Mouse (Mus musculus): ENCODE measurements around the gene Arcn1.

The Arcn1 gene

GRCm38 (mm10) chr9:44735886-44736285 is 31.8 kb downstream of the Arcn1 start:
- peaks cover 46% of the 10 kb centered on the region for H3K4me1 ChIP-seq (replicated peaks; ENCODE audit: low read depth, low read length)
- H3K36me3 ChIP-seq (ENCODE audit: insufficient read depth, low read length), result no peaks in the 10 kb centered on the region
- H3K27me3 ChIP-seq (ENCODE audit: insufficient read depth, low read length), result peaks cover 63% of the 10 kb centered on the region
- no peak for TF ChIP-seq NANOG (IDR thresholded peaks at IDR 0.05; ENCODE audit: borderline replicate concordance, low read length)
- TF ChIP-seq POU5F1 (IDR thresholded peaks at IDR 0.05; ENCODE audit: borderline replicate concordance, low read length), result no peak
- TF ChIP-seq CTCF (conservative IDR thresholded peaks at IDR 0.05; ENCODE audit: low read length), result no peak
- H3K9me3 ChIP-seq (ENCODE audit: low read length), result no peaks in the 10 kb centered on the region
- H3K4me3 ChIP-seq (replicated peaks; ENCODE audit: low read length), result no peak overlapping the region

- H3K36me3 ChIP-seq (ENCODE audit: insufficient read depth, low read length), result no peaks in the 10 kb centered on the region
Measured at GRCm38 (mm10) chr9:44734524-44735494, 32.8 kb downstream of the Arcn1 start, which contains the start of gene Phldb1. Phldb1 (minus strand) TSS chr9:44735198.

GRCm38 (mm10) chr9:44733671-44734523 is 33.7 kb downstream of the Arcn1 start:
- TF ChIP-seq CTCF (conservative IDR thresholded peaks at IDR 0.05; ENCODE audit: low read length) (no peak), NANOG (IDR thresholded peaks at IDR 0.05; ENCODE audit: borderline replicate concordance, low read length) (no peak), POU5F1 (IDR thresholded peaks at IDR 0.05; ENCODE audit: borderline replicate concordance, low read length) (no peak)
- H3K27me3 ChIP-seq (ENCODE audit: insufficient read depth, low read length), result peaks cover 68% of the 10 kb centered on the region
- no peaks in the 10 kb centered on the region for H3K36me3 ChIP-seq (ENCODE audit: insufficient read depth, low read length)
- peaks cover 46% of the 10 kb centered on the region for H3K4me1 ChIP-seq (replicated peaks; ENCODE audit: low read depth, low read length)
- peak overlapping the region; percentile 80 for H3K4me3 ChIP-seq (replicated peaks; ENCODE audit: low read length)
- no peaks in the 10 kb centered on the region for H3K9me3 ChIP-seq (ENCODE audit: low read length)

More at GRCm38 (mm10) chr9:44734524-44735494, 32.8 kb downstream of the Arcn1 start, which contains the start of gene Phldb1:
- peaks cover 66% of the 10 kb centered on the region for H3K27me3 ChIP-seq (ENCODE audit: insufficient read depth, low read length)
- peak within 1 kb of the TSS; percentile 80 for H3K4me3 ChIP-seq (replicated peaks; ENCODE audit: low read length)
- H3K4me1 ChIP-seq (replicated peaks; ENCODE audit: low read depth, low read length), result peaks cover 46% of the 10 kb centered on the region
- no peaks in the 10 kb centered on the region for H3K9me3 ChIP-seq (ENCODE audit: low read length)
- peak; percentile 21 for TF ChIP-seq CTCF (conservative IDR thresholded peaks at IDR 0.05; ENCODE audit: low read length)
- TF ChIP-seq NANOG (IDR thresholded peaks at IDR 0.05; ENCODE audit: borderline replicate concordance, low read length), result no peak

- no peaks in the 10 kb centered on the region for H3K9me3 ChIP-seq (ENCODE audit: low read length)
- H3K36me3 ChIP-seq (ENCODE audit: insufficient read depth, low read length), result no peaks in the 10 kb centered on the region
- H3K4me1 ChIP-seq (replicated peaks; ENCODE audit: low read depth, low read length), result peaks cover 44% of the 10 kb centered on the region
- H3K4me3 ChIP-seq (replicated peaks; ENCODE audit: low read length), result peak overlapping the region; percentile 80
- peaks cover 76% of the 10 kb centered on the region for H3K27me3 ChIP-seq (ENCODE audit: insufficient read depth, low read length)
- TF ChIP-seq NANOG (IDR thresholded peaks at IDR 0.05; ENCODE audit: borderline replicate concordance, low read length) (no peak), CTCF (conservative IDR thresholded peaks at IDR 0.05; ENCODE audit: low read length) (no peak), POU5F1 (IDR thresholded peaks at IDR 0.05; ENCODE audit: borderline replicate concordance, low read length) (no peak)
Measured at GRCm38 (mm10) chr9:44732921-44733530, 34.6 kb downstream of the Arcn1 start.

GRCm38 (mm10) chr9:44732130-44732549 is 35.5 kb downstream of the Arcn1 start:
- TF ChIP-seq NANOG (IDR thresholded peaks at IDR 0.05; ENCODE audit: borderline replicate concordance, low read length) (no peak), POU5F1 (IDR thresholded peaks at IDR 0.05; ENCODE audit: borderline replicate concordance, low read length) (no peak), CTCF (conservative IDR thresholded peaks at IDR 0.05; ENCODE audit: low read length) (no peak)
- peaks cover 73% of the 10 kb centered on the region for H3K27me3 ChIP-seq (ENCODE audit: insufficient read depth, low read length)
- H3K4me1 ChIP-seq (replicated peaks; ENCODE audit: low read depth, low read length), result peaks cover 35% of the 10 kb centered on the region
- H3K4me3 ChIP-seq (replicated peaks; ENCODE audit: low read length), result no peak overlapping the region
- no peaks in the 10 kb centered on the region for H3K36me3 ChIP-seq (ENCODE audit: insufficient read depth, low read length)
- H3K9me3 ChIP-seq (ENCODE audit: low read length), result no peaks in the 10 kb centered on the region

GRCm38 (mm10) chr9:44727441-44727840 is 40.2 kb downstream of the Arcn1 start:
- no peak for TF ChIP-seq NANOG (IDR thresholded peaks at IDR 0.05; ENCODE audit: borderline replicate concordance, low read length)
- no peak for TF ChIP-seq CTCF (conservative IDR thresholded peaks at IDR 0.05; ENCODE audit: low read length)
- no peak for TF ChIP-seq POU5F1 (IDR thresholded peaks at IDR 0.05; ENCODE audit: borderline replicate concordance, low read length)
- no peaks in the 10 kb centered on the region for H3K9me3 ChIP-seq (ENCODE audit: low read length)
- no peaks in the 10 kb centered on the region for H3K36me3 ChIP-seq (ENCODE audit: insufficient read depth, low read length)
- H3K4me1 ChIP-seq (replicated peaks; ENCODE audit: low read depth, low read length), result peaks cover 39% of the 10 kb centered on the region
- H3K4me3 ChIP-seq (replicated peaks; ENCODE audit: low read length), result no peak overlapping the region
- H3K27me3 ChIP-seq (ENCODE audit: insufficient read depth, low read length), result peaks cover 28% of the 10 kb centered on the region

- no peaks in the 10 kb centered on the region for H3K9me3 ChIP-seq (ENCODE audit: low read length)
- TF ChIP-seq CTCF (conservative IDR thresholded peaks at IDR 0.05; ENCODE audit: low read length) (no peak), POU5F1 (IDR thresholded peaks at IDR 0.05; ENCODE audit: borderline replicate concordance, low read length) (no peak), NANOG (IDR thresholded peaks at IDR 0.05; ENCODE audit: borderline replicate concordance, low read length) (no peak)
- H3K27me3 ChIP-seq (ENCODE audit: insufficient read depth, low read length), result peaks cover 26% of the 10 kb centered on the region
- H3K4me3 ChIP-seq (replicated peaks; ENCODE audit: low read length), result no peak overlapping the region
- peaks cover 42% of the 10 kb centered on the region for H3K4me1 ChIP-seq (replicated peaks; ENCODE audit: low read depth, low read length)
- H3K36me3 ChIP-seq (ENCODE audit: insufficient read depth, low read length), result no peaks in the 10 kb centered on the region
Measured at GRCm38 (mm10) chr9:44726431-44727146, 41.1 kb downstream of the Arcn1 start.
